Mouse (Mus musculus) c-Kit-positive CD71-negative TER-119-negative erythroid progenitor cells, embryonic 14.5 days (primary cell): ENCODE data around the gene Gm21789.
"Not testable (repeated sequence)": the region's sequence is repeated elsewhere in the genome, so short reads cannot be mapped to it uniquely, and the experiment has no call there.

Source experiments
- DNase-seq: peaks from one replicate; pipeline ENCODE4 v3.0.0-alpha.2; 2013; ENCODE audit warnings: low read depth

Gene Gm21789

GRCm38 (mm10) chrX:32941468-32941867 lies at the start of gene Gm21789:
Gm21789 (plus strand) TSS chrX:32941768.
- not testable (repeated sequence) for DNase-seq

GRCm38 (mm10) chrX:32894325-32894724 lies 47.2 kb upstream of the Gm21789 start, which contains the start of gene Btbd35f30:
Btbd35f30 (plus strand) TSS chrX:32894625.
- not testable (repeated sequence) for DNase-seq

GRCm38 (mm10) chrX:32973597-32973996 lies 32.0 kb downstream of the Gm21789 start, which contains the start of gene Btbd35f5:
Btbd35f5 (plus strand) TSS chrX:32973897.
- DNase-seq = not testable (repeated sequence)
